ENCODE assay signal across 7 mouse cellular contexts in the genomic region with DNA sequence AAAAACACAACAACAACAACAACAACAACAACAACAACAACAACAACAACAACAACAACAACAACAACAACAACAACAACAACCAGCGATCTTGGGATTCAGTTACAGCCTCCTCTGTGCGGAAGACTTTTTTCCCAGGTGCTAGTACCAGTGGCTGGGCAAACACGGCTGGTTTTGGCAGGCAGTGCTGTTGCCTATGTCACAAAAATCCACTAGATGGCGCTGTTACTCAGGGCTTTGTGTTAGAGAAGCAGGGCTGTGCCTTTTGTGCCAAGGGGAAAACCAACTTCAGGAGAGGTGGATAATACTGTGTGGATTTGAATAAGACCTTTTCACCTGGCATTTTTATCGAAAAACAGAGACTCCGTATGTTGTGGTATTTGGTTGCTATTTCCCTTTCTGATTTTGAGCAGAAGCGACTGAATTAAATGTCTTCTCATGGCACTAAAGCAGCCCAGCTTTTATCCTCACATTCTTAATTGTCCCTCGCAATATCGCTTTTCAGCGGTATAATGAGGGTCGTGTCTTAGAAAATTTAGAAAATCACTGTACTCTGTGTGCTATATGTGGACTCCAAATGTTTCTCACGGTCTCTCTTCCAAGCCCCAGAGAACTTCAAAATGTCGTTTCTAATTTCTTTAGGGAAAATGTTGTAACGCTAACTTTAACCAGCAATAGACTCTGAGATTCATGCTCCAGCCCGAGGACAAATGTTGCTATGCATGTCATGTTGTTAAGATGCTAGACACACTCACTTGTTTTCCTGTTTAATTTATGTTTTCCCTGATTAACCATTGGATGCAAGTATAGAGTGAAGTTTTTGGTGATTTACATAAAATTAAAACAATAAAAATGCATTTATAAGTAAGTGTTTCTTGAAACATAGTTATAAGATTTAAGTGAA.
DNase-seq lines count a peak whose midpoint lies in the region; ATAC-seq lines count a peak whose summit lies in the region.

No protein-coding gene starts in this region.

- H3K4me3 ChIP-seq in forebrain, embryonic 15.5 days, result peak overlapping the region; percentile 30
- H3K4me3 ChIP-seq in hindbrain, embryonic 13.5 days, result no peak overlapping the region

- no peaks in the 10 kb centered on the region for H3K27me3 ChIP-seq in forebrain, embryonic 15.5 days
- no peaks in the 10 kb centered on the region for H3K27me3 ChIP-seq in hindbrain, embryonic 13.5 days

- peak; percentile 93 for ATAC-seq in forebrain, embryonic 15.5 days (replicated peaks)
- ATAC-seq in hindbrain, embryonic 13.5 days (ENCODE audit: low FRiP score), result peak; percentile 92

- H3K9ac ChIP-seq in forebrain, embryonic 15.5 days (replicated peaks), result peak overlapping the region; percentile 34
- no peak overlapping the region for H3K9ac ChIP-seq in hindbrain, embryonic 13.5 days

- no peaks in the 10 kb centered on the region for H3K9me3 ChIP-seq in forebrain, embryonic 15.5 days
- no peaks in the 10 kb centered on the region for H3K9me3 ChIP-seq in hindbrain, embryonic 13.5 days

- WGBS in forebrain, embryonic 15.5 days, result 17% methylated on average over 15 of the region's 15 CpGs
- 44% methylated on average over 15 of the region's 15 CpGs for WGBS in hindbrain, embryonic 13.5 days

- H3K4me1 ChIP-seq in forebrain, embryonic 15.5 days, result peaks cover 3% of the 10 kb centered on the region
- H3K4me1 ChIP-seq in hindbrain, embryonic 13.5 days (replicated peaks), result 0 out of 2 replicates have a peak, but pooled peaks cover 6% of the 10 kb centered on the region

- H3K36me3 ChIP-seq in forebrain, embryonic 15.5 days, result no peaks in the 10 kb centered on the region
- no peaks in the 10 kb centered on the region for H3K36me3 ChIP-seq in hindbrain, embryonic 13.5 days

- peak overlapping the region; percentile 41 for H3K4me2 ChIP-seq in forebrain, embryonic 15.5 days (replicated peaks)
- peak overlapping the region; percentile 33 for H3K4me2 ChIP-seq in hindbrain, embryonic 13.5 days

- peak; percentile 81 for DNase-seq in NIH3T3 (ENCODE audit: low read depth)
- DNase-seq in cerebellum, adult 11 months, result peak; percentile 39
- peak; percentile 67 for DNase-seq in layer of hippocampus, adult 9-11 months
- DNase-seq in lung, postnatal 14 days, result peak; percentile 75
- peak; percentile 77 for DNase-seq in right cerebral cortex, adult 18-20 months

- H3K27ac ChIP-seq in forebrain, embryonic 15.5 days (replicated peaks), result no peak overlapping the region
- H3K27ac ChIP-seq in hindbrain, embryonic 13.5 days, result no peak overlapping the region
